Mouse (Mus musculus) embryonic fibroblast, embryonic 13.5 days (primary cell): ENCODE data around the gene Pitx2. TPM values are rescaled to one million over a fixed set of nuclear protein-coding genes. Genes with fewer than 3 reads are reported as not detected.

Experiments used
- H3K27ac ChIP-seq: 2 replicates; pipeline ENCODE4 v1.5.1; 2012; ENCODE audit warnings: low read length, control low read depth, inconsistent platforms; ENCODE audit not compliant: insufficient read depth
- H3K4me1 ChIP-seq: 2 replicates; pipeline ENCODE4 v1.6.1; 2011; ENCODE audit warnings: low read length; ENCODE audit not compliant: control insufficient read depth, insufficient read depth
- H3K4me3 ChIP-seq: 2 replicates; pipeline ENCODE4 v1.5.1; 2011; ENCODE audit warnings: mild to moderate bottlenecking, control low read depth, low read length; ENCODE audit not compliant: insufficient read depth
- CTCF ChIP-seq: IDR thresholded peaks from 2 replicates; pipeline ENCODE4 v1.5.1; 2011; ENCODE audit warnings: mild to moderate bottlenecking, control low read depth, low read length, moderate library complexity, borderline replicate concordance; ENCODE audit not compliant: insufficient read depth
- POLR2A ChIP-seq: IDR thresholded peaks from 2 replicates; pipeline ENCODE4 v1.6.1; 2011; ENCODE audit warnings: low read depth, mild to moderate bottlenecking, control low read depth, low read length, moderate library complexity
- polyA plus RNA-seq: library from polyadenylated mRNA; stranded (reverse); fragments of >200 nt; gene quantifications from 2 replicates; pipeline ENCODE4 v1.2.4, GENCODE M21; 2011; ENCODE audit warnings: low read depth; ENCODE audit not compliant: missing spikeins, insufficient read length

Gene Pitx2
- polyA plus RNA-seq, 1 experiment = 3.6 TPM

DNA sequence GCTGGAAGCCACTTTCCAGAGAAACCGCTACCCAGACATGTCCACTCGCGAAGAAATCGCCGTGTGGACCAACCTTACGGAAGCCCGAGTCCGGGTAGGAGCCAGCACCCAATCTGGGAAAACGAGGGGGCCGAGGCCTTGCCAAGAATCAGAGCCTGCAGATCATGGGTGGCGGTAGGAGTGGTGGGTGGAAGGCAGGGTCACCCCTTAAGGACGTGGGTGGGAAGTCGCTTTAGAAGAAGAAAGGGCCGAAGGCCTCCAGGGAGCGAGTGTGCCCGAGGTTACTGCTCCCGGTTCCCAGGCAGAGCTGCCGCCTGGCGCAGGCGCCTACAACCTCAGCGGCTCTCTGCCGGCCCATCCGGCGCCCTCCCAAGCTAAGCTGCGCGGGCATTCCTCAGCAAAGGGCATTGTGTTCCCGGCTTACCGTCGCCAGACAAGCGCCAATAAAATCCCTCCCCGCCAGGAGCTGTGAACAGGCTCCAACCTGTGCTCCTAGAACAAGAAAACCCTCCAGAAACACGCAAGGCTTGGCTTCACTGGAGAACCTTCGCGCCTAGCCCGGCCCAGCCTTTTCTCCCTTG is 16.2 kb downstream of the Pitx2 start:
- no peak for TF ChIP-seq POLR2A
- TF ChIP-seq CTCF = no peak
- H3K27ac ChIP-seq = no peak overlapping the region
- no peaks in the 10 kb centered on the region; the same call in 1 of the 2 replicates for H3K4me1 ChIP-seq
- no peak overlapping the region for H3K4me3 ChIP-seq

- Histone ChIP-seq H3K4me3 (no peak overlapping the region), H3K4me1 (no peaks in the 10 kb centered on the region; the same call in 1 of the 2 replicates), H3K27ac (no peak overlapping the region)
- TF ChIP-seq CTCF = no peak
- no peak for TF ChIP-seq POLR2A
These were observed 16.8 kb downstream of the Pitx2 start for GRCm38 (mm10) chr3:129216491-129216890.

DNA sequence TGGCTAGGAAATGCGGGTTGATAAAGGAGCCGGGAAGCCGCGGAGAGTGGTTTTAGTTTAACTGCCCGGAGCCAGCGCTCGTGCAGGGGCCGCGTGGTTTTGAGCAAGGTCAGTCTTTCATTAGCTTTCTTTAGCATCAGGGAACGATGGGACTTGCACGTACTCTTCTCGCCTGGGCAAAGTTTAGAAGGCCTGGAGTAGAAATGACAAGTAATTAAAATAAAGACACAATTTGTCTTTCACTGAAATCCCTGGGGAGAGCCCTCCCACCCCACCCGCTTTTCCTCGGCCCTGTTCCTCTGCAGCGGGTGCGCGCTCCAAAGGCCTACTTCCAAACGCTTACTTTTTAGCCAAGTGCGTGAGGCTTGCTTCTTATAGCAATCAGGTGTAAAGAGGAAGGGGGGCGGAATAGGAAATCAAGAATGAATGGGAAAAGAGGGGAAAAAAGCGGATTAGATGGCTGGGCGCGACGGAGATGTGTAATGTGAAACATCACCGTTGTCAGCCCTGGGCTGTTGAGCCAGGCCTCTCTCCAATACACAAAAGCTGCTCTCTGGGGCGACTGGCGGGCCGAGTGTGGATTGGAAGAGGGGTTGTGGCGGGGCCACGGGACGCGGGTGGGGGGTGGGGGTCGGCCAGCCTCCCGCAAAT is 17.4 kb downstream of the Pitx2 start:
- H3K27ac ChIP-seq = no peak overlapping the region
- no peak overlapping the region for H3K4me3 ChIP-seq
- no peaks in the 10 kb centered on the region; the same call in 1 of the 2 replicates for H3K4me1 ChIP-seq
- TF ChIP-seq POLR2A (no peak), CTCF (no peak)

- TF ChIP-seq POLR2A = no peak
- no peak for TF ChIP-seq CTCF
- no peak overlapping the region for H3K4me3 ChIP-seq
- H3K27ac ChIP-seq = no peak overlapping the region
- H3K4me1 ChIP-seq = no peaks in the 10 kb centered on the region; the same call in 1 of the 2 replicates
These were observed 18.2 kb downstream of the Pitx2 start for GRCm38 (mm10) chr3:129217862-129218370.

GRCm38 (mm10) chr3:129218371-129218921 is 18.8 kb downstream of the Pitx2 start:
- no peak overlapping the region for H3K27ac ChIP-seq
- H3K4me3 ChIP-seq = no peak overlapping the region
- no peak for TF ChIP-seq POLR2A
- no peak for TF ChIP-seq CTCF
- no peaks in the 10 kb centered on the region; the same call in 1 of the 2 replicates for H3K4me1 ChIP-seq

DNA sequence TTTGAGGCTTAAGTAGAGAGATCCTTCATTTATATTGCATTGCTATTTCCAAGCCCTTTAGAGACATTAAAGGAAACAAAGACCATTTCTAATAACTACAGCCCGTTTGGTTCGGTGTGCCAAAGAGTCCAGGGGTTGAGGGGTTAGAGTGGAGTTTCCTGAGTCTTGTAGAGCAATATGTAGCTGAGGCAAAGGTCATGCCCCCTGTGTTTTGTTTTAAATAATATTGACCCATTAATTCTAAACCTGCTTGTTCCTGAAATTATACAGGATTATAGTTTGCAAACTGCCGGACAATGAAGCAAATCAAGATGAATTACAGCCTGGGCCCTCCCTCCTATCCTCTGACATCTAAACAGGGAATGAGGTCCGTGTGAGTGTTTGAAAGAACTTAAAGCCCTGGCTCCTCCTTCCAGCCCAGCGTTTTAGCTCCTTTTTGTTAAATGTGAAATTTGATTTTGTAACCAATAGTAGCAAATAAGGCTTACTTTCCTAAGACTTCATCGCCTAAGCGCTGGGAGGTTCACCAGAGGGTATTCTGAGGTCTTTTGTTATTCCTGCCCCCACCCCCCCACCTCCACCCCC is 20.5 kb downstream of the Pitx2 start:
- no peak overlapping the region for H3K4me3 ChIP-seq
- H3K27ac ChIP-seq = no peak overlapping the region
- no peaks in the 10 kb centered on the region for H3K4me1 ChIP-seq
- TF ChIP-seq CTCF = no peak
- no peak for TF ChIP-seq POLR2A

- TF ChIP-seq CTCF = no peak
- no peak for TF ChIP-seq POLR2A
- Histone ChIP-seq H3K4me1 (no peaks in the 10 kb centered on the region), H3K4me3 (no peak overlapping the region), H3K27ac (no peak overlapping the region)
These were observed 21.2 kb downstream of the Pitx2 start for GRCm38 (mm10) chr3:129220681-129221379.

- TF ChIP-seq POLR2A = no peak
- TF ChIP-seq CTCF = no peak
- H3K4me3 ChIP-seq = no peak overlapping the region
- H3K4me1 ChIP-seq = no peaks in the 10 kb centered on the region
- no peak overlapping the region for H3K27ac ChIP-seq
These were observed 21.9 kb downstream of the Pitx2 start for GRCm38 (mm10) chr3:129221380-129222260.
